Mouse (Mus musculus) brain, embryonic 14.5 days (tissue): ENCODE data around the gene Gid4. TPM values are rescaled to one million over a fixed set of nuclear protein-coding genes. Genes with fewer than 3 reads are reported as not detected.

Experiments
- DNase-seq: peaks from one replicate; pipeline ENCODE4 v3.0.0-alpha.2; 2011; ENCODE audit warnings: low read depth
- CTCF ChIP-seq: fragments of 200-500 bp; IDR thresholded peaks from 2 replicates; pipeline ENCODE4 v1.5.1; 2012; ENCODE audit warnings: inconsistent platforms, mild to moderate bottlenecking, moderate library complexity, borderline replicate concordance; ENCODE audit not compliant: insufficient read depth, insufficient read length; ENCODE audit errors: extremely low read depth
- POLR2A ChIP-seq: fragments of 200-500 bp; IDR thresholded peaks from 2 replicates; pipeline ENCODE4 v1.6.1; 2012; ENCODE audit warnings: mild to moderate bottlenecking, inconsistent platforms, borderline replicate concordance; ENCODE audit not compliant: poor library complexity, insufficient read depth, insufficient read length, severe bottlenecking; ENCODE audit errors: extremely low read depth
- polyA plus RNA-seq: library from polyadenylated mRNA; depleted of rRNA; stranded (reverse); fragments of >200 nt; gene quantifications from 2 replicates; pipeline ENCODE4 v1.2.3, GENCODE M21; 2012

Gid4 gene
- polyA plus RNA-seq, 1 experiment: 20.0 TPM

GRCm38 (mm10) chr11:60406606-60407005 lies 10.3 kb upstream of the Gid4 start:
- no peak for DNase-seq
- no peak for TF ChIP-seq POLR2A
- TF ChIP-seq CTCF: no peak

DNA sequence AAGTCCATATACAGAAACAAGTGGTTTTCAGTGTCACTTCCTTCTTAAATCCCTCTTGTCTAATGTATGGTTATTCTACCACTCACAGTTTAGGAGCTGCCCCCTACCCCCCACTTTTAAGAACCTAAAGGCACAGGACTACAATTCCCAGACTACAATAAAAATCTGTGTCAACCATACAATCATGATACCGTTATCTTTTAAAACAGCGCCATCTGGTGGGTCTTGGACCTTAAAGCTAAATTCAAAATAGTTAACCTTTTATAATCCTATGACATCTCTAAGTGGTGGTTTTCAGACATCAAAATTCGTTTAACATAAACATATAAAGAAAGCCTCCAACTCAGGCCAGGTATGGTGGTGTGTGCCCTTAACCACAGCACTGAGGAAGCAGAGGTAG lies 4.8 kb upstream of the Gid4 start:
- TF ChIP-seq CTCF (0 out of 2 replicates have a peak, but pooled peaks have one; percentile 21), POLR2A (no peak)

DNA sequence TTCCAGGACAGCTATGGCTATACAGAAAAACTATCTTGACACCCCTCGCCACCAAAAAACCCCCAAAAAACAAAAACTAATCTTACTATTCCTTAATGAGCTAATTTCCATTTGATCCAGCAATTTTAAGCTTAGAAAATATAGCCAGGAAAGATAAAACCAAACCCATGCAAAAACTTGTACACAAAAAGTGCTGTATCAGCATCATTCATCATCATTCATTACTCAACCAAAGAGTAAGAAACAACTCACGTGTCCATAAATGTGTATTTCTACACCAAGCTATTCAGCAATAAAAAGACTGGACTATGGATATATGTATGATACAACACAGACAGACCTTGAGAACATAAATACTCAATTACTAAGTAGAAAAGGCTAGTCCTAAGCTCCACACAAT lies 4.0 kb upstream of the Gid4 start:
- no peak for TF ChIP-seq POLR2A
- no peak for TF ChIP-seq CTCF

More for the DNA sequence above, 4.8 kb upstream of the Gid4 start:
- peak; percentile 88 for DNase-seq

DNA sequence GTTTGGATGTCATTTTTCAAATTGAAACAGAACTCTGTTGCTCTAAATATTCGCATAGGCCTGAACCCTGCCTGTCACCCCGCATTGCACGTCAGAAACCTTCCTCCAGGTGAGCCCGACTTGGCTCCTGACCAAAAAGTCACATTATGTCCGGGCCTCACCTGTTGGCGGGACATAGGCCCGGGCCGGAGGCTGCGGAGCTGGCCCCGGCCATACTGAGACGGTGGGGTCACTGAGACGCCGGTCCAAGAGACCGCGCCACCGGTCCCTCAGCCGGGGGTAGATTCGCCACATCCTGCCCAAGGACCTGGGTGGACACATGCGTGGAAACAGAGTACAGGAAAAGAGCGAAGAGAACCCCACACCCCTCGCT lies 369 bp upstream of the Gid4 start:
- no peak for TF ChIP-seq POLR2A
- TF ChIP-seq CTCF: no peak
- no peak for DNase-seq

More for the DNA sequence above, 4.0 kb upstream of the Gid4 start:
- DNase-seq: no peak

DNA sequence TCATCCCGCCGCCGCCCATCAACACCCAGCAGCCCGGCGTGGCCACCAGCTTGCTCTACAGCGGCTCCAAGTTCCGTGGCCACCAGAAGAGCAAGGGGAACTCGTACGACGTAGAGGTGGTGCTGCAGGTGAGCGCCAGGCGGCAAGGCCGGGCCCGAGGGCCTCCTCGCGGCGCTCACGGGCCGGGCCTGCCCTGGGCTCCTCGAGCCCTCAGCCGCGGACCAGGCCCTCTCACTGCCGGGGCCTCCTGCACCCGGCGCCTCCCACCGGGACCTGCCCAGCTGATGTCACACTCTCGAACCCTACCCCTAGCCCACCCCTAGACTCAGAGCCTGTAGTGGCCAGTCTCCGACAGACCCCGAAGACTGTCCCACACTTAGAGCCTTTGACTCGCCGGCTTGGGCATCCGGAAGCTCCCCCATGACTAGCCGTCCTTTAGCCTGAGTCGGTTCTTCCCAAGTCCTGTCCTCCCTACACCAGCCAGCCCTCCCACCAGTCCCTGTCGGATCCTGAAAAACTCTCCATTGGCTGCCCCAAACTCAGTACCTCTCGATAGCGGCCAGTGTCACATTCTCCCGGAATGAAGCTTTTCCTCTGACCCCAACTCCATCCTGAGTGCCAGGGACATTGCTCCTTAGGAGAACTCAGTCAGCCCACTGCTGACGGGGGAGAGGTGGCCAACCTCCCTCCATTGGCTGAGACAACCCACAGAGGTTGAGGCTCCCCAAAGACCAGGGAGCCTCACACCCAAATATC lies 950 bp downstream of the Gid4 start, which contains the start of gene Atpaf2:
Atpaf2 (minus strand) TSS at position 741 of the 756 bp plus-strand sequence.
- peak; percentile 31 for DNase-seq
- TF ChIP-seq CTCF (no peak), POLR2A (peak; percentile 2; the same call in 1 of the 2 replicates)

DNA sequence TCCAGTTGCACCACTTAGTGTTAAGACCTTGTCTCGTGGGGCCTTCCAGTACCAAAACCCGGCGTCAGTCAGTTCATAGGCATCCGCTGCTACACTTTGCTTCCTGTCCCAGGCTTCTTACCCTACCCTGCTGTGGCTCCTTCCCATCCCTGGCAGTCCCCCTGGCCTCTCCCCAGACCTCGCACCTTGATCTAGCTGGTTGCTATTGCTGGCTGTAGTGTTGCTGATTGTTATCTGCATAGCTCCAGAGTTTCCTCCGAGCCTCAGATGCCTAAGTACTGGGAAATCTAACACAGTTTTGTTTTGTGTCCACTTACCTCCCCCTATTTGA lies 1.5 kb downstream of the Gid4 start:
- DNase-seq: no peak
- no peak for TF ChIP-seq CTCF
- no peak for TF ChIP-seq POLR2A

DNA sequence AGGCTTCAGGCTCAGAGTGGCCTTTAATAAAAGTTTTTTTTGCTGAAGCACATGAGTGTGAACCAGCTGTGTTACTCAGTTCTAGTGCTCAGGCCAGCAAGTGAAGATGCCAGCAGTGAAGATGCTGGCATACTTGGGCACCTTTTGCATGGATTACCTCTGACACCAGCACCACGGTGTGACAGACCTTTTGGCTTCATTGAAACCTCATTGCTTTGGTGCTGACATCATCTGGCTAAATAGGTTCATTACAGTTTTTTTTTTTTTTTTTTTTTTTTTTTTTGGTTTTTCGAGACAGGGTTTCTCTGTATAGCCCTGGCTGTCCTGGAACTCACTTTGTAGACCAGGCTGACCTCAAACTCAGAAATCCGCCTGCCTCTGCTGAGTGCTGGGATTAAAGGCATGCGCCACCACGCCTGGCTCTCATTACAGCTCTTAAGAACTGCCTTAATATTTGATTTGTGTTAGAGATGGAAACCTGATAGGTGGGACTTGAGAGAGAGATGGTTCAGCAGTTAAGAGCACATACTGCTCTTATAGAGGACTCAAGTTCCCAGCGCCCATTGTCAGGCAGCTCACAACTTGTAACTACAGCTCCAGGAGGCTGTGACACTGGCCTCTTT lies 5.2 kb downstream of the Gid4 start:
- TF ChIP-seq CTCF: no peak
- TF ChIP-seq POLR2A: no peak
- DNase-seq: no peak

DNA sequence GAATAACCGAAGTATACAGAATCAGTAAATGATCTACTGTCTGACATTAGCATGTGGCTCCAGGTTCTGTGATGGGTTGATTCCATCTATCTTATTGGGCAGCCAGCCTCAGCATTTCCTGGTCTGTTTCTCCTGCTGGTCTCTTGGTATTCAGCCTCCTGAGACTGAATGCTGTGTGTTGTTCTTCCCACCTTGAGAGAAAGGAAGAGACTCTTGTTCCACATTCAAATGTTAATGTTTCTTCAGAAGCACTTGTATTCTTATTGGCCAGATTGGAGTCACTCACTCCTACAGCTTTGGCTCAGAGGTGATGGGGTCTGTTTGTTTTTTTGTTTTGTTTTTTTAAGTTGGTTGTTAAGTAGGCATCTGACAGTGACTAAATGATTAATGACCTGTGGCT lies 6.1 kb downstream of the Gid4 start:
- TF ChIP-seq POLR2A (no peak), CTCF (no peak)
- no peak for DNase-seq

- DNase-seq: no peak
- TF ChIP-seq POLR2A: no peak
- TF ChIP-seq CTCF: no peak
Observed at GRCm38 (mm10) chr11:60426417-60426816, 9.5 kb downstream of the Gid4 start.

DNA sequence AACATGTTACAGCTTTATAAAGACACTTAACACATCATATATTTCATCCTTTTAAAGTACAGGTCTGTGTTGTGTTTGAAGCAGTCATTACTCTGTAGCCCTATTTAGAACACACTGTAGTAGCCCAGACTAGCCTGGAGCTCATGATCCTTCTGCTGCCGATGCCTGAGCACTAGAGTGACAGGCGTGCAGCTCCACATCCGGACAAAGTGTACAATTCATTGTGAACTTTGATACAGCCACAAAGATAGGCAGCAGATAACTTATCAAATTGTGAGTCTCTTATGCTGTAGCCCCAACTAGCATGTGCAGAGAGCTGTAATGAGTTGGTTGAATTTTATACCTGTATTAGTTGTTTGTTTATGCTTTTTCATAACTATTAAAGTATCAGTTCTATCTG lies 10.7 kb downstream of the Gid4 start:
- DNase-seq: no peak
- TF ChIP-seq CTCF: no peak
- no peak for TF ChIP-seq POLR2A

- TF ChIP-seq POLR2A: no peak
- TF ChIP-seq CTCF: no peak
- no peak for DNase-seq
Observed at GRCm38 (mm10) chr11:60433501-60433900, 16.6 kb downstream of the Gid4 start.

- no peak for TF ChIP-seq POLR2A
- TF ChIP-seq CTCF: no peak
- no peak for DNase-seq
Observed at GRCm38 (mm10) chr11:60435133-60435532, 18.2 kb downstream of the Gid4 start.
